Mouse (Mus musculus) megakaryocyte, embryonic 14.5 days (primary cell): ENCODE measurements around the gene Cyp2e1.

ENCODE experiments used
- FLI1 ChIP-seq: IDR thresholded peaks from 2 replicates; pipeline ENCODE4 v1.6.1; 2012; ENCODE audit warnings: low read length, inconsistent platforms, mixed read lengths
- GATA1 ChIP-seq: IDR thresholded peaks from 3 replicates; pipeline ENCODE4 v1.6.1; 2012; ENCODE audit warnings: mixed read lengths, low read length, inconsistent platforms, borderline replicate concordance

GRCm38 (mm10) chr7:140756151-140756854 is 7.2 kb upstream of the Cyp2e1 start:
- TF ChIP-seq GATA1, result no peak
- TF ChIP-seq FLI1, result no peak
